Mouse (Mus musculus): ENCODE measurements around the gene Apobec1.

- TF ChIP-seq POLR2A (IDR thresholded peaks at IDR 0.05; ENCODE audit: insufficient read depth, low read depth, low read length) (no peak), CTCF (IDR thresholded peaks at IDR 0.05; ENCODE audit: insufficient read depth, low read depth, low read length) (no peak)
Observed at GRCm38 (mm10) chr6:122554102-122554501, 48.1 kb downstream of the Apobec1 start.
